Mouse (Mus musculus): ENCODE data around the gene Slc1a3.
A peak's percentile ranks its signal among the peaks of the same experiment; 100 is the strongest.

The Slc1a3 gene

DNA sequence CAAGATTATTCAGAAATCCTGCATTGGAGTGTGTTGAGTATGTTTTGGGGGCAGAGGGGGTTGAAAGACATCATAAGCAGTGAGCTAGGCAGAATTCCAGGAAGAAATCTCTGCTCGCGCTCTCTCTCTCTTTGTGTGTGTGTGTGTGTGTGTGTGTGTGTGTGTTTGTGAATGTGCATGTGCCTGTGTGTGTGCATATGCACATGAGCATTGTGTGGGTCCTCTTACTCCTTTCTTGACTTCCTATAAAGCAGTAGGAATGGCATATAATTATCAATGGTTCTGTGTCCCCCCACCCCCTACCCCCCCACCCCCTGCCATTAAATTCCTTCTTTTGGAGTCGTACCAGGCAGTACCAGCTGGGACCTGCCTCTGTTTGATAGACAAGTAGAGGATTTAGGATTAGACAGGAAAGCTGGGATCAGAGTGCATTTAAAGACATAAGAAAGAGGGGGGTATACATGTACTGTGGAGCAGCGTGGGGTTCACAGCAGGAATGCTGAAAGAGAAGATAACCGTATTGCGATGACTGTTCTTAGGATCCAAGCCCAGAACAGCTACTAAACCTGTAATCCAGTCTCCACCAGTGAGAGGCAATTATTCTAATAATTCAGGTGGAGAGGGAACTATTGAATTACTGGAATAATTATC is 104.9 kb downstream of the Slc1a3 start:
- no peak for DNase-seq

DNA sequence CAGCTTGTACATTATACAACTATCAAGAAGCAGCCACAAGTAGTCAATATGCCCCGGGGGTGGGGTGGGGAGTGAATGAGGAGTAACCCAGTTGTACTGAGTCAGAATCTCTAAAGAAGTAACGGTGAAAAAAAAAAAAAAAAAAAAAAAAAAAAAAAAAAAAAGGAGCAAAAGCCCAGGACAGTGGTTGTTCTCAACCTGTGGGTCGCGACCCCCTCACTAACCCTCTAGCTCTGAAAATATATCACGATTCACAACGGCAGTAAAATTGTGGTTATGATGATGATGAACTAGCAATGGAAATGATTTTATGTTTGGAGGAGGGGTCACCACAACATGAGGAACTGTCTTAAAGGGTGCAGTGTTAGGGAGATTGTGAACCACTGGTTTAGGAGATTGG is 108.2 kb downstream of the Slc1a3 start:
- DNase-seq = no peak

DNA sequence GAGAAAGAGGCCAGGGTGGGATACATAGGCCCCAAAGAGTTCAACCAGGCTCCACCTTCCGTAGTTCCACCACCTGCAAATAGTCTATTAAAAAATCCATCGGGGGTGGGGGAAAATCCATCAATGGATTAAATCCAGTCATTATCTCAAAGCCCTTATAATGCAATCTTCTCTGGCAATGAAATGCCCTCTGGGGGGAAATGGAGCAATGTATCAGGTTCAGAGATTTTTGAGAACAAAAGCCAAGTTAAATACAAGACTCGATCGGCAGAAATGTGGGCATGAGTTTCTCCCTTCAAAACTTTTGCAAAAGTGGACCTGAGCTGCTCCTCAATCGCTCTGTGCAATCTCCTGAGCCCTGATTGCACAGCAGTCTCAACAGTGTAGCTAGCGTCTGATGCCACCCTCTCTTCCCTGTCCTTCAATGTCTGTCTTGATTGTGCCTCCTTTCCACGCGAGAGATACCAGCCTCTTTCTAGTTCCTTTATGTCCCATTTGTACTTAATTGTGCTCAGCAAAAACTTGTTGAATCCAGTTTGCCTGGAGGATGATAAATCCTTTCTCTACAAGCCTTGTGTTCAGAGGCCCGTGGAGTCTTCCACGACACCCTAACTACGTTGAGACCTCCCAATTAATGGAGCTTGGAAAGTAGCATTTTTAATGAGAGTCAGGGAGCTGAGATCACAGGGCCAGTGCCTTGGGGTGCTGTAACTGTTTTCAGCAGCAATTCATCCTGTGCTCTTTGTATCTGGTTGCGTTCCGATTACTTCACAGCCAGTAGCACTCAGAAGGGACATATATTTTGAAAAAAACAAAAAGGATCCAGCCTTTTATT is 109.0 kb downstream of the Slc1a3 start:
- no peak for DNase-seq

DNA sequence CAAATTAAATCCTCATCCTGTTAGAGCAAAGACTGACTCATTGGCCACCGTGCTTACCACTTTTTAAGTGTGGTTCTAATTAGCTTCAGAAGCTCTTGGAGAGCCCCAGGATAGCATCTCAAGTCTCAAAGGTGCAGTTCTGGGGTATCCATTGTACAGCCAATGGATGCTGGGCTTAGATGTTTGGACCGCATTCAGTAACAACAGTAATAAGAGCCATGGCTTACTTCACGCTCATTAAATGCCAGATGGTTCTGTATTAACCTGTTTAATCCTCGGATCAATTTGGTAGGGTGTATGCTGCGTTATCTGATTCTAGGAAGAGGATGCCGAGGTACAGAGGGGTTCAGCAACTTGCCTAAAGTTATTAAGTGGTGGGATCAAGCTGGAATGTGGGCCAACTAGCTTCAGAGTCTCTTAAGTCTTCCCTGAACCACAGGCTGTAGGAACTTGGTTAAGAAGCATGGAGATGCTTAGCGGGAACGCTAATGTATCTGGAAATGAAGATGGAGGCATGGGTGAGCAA is 114.1 kb downstream of the Slc1a3 start:
- no peak for DNase-seq

DNA sequence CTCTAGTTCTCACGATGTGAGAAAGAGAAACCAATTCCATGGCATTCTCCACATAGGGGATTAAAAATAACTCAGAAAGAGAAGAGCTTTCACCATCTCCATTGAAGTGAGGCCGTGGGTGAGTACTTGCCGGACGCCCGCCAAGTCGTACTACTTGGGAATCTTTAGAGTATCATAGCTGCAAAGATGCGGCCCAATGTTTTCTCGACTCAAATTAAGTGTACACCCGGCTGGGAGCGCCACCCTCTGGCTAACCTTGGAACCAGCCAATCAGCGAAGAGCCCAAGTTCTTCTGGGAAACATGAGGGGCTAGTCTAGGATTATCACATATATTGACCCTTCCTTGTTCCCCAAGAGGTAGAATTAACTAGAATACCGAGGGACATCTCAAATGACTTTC is 115.3 kb downstream of the Slc1a3 start:
- no peak for DNase-seq

DNA sequence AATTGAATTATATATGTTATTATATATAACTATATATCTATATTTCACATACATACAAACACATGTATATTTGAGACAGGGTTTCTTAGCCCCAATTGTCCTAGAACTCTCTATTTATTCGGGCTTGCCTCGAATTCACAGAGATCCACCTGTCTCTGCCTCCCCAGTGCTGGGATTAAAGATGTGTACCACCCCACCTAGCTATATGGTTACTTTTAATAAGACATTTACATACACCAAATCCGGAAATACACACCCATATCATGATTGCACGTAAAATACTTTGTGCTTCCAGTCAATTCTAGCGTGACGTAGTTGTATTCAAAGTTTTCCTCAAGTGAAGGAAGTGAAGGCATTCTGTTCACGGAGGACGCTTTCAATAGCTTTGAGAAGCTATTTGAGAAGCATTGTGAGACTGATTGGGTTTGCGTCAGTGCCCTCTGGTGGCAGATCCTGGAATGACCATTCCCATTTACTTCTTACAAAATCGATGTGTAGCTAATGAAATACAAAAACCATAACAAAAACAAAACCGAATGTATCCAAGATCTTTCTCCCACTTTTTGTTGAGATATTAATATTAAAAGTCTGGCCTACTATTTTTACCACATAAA is 121.0 kb downstream of the Slc1a3 start:
- DNase-seq = peak; percentile 56

DNA sequence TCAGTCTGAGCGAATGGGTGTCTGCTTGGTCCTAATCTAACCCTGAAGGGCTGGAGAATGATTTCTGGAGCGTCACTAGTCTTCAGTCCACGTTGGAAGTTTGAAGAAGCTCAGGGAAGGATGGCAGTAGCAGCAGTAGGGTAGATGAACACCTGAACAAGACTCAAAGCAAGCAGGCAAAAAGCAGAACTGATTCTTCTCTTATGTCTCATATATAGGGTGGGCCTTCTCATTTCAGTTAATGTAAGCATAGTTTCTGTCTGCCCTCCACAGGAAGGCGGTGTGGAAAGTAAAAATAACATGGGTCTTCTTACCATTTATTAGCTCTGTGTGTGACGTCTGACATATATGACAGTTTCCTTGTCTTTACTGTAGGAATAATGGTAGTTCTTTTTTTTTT is 122.5 kb downstream of the Slc1a3 start:
- no peak for DNase-seq

DNA sequence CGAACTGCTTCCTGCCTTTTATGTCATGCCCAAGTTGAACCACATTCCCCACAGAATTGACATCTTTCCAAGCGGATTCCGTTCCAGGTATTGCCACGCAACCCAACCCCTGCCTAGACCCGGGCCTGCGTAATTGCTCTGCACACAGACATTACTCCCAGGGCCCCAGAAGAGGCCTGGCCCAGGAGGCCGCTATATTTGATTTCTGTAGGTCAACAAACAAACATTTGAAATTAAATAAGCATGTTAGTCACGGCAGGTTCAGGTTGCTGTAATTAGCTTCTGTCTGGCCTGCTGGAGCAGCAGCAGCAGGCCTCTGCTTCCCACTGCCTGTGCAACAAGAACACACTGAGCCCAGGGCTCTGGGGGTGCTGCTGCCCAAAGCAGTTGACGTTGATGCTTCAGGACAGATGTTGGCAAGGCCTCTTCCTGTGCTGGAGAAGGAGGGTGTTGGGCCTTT is 123.7 kb downstream of the Slc1a3 start:
- no peak for DNase-seq

Data from cerebellum, adult 9-11 months (tissue).